Mouse (Mus musculus): ENCODE data around the gene Olfr308. TPM values are rescaled to one million over a fixed set of nuclear protein-coding genes. Genes with fewer than 3 reads are reported as not detected.

The Olfr308 gene
- polyA plus RNA-seq, 1 experiment, result not detected

- Histone ChIP-seq H3K4me3 (ENCODE audit: control insufficient read depth, low read depth, low read length) (no peak within 1 kb of the TSS), H3K27ac (ENCODE audit: control insufficient read depth, insufficient read depth, low read depth, low read length) (no peak within 1 kb of the TSS), H3K4me1 (ENCODE audit: control insufficient read depth, insufficient read depth, low read length) (no peaks in the 10 kb centered on the region), H3K27me3 (ENCODE audit: control insufficient read depth, insufficient read depth, low read length) (no peaks in the 10 kb centered on the region), H3K36me3 (ENCODE audit: control insufficient read depth, insufficient read depth, low read length) (no peaks in the 10 kb centered on the region)
- no peak for TF ChIP-seq POLR2A (IDR thresholded peaks at IDR 0.05; ENCODE audit: control insufficient read depth, low read depth, low read length)
- no peak for TF ChIP-seq CTCF (IDR thresholded peaks at IDR 0.05; ENCODE audit: control insufficient read depth, insufficient read depth, insufficient replicate concordance, low read depth, low read length)
These were observed 11.8 kb downstream of the Olfr308 start, which contains the start of gene Olfr309 for GRCm38 (mm10) chr7:86313608-86314007. Gene Olfr309, minus strand, starts transcription at chr7:86313708.

GRCm38 (mm10) chr7:86277072-86277471 is 48.4 kb downstream of the Olfr308 start, which contains the start of gene Olfr310:
Gene Olfr310, minus strand, starts transcription at chr7:86277172.
- H3K4me3 ChIP-seq (ENCODE audit: control insufficient read depth, low read depth, low read length), result no peak within 1 kb of the TSS
- TF ChIP-seq POLR2A (IDR thresholded peaks at IDR 0.05; ENCODE audit: control insufficient read depth, low read depth, low read length) (no peak), CTCF (IDR thresholded peaks at IDR 0.05; ENCODE audit: control insufficient read depth, insufficient read depth, insufficient replicate concordance, low read depth, low read length) (no peak)
- no peak within 1 kb of the TSS for H3K27ac ChIP-seq (ENCODE audit: control insufficient read depth, insufficient read depth, low read depth, low read length)
- H3K36me3 ChIP-seq (ENCODE audit: control insufficient read depth, insufficient read depth, low read length), result no peaks in the 10 kb centered on the region
- no peaks in the 10 kb centered on the region for H3K27me3 ChIP-seq (ENCODE audit: control insufficient read depth, insufficient read depth, low read length)
- no peaks in the 10 kb centered on the region for H3K4me1 ChIP-seq (ENCODE audit: control insufficient read depth, insufficient read depth, low read length)

Other genes starting within 250 kb of the Olfr308 start
- gene Vmn2r75, start 153.9 kb downstream of the Olfr308 start, polyA plus RNA-seq (2012; rRNA removed), result not detected in 2 replicates
- not detected in 2 replicates for gene Vmn2r76, start 79.3 kb downstream of the Olfr308 start, polyA plus RNA-seq (2012; rRNA removed)
- not detected in 2 replicates for gene Olfr310, start 48.5 kb downstream of the Olfr308 start, polyA plus RNA-seq (2012; rRNA removed)
- 0.12 TPM in 1 of 2 replicates, not detected in the other for gene Olfr309, start 11.9 kb downstream of the Olfr308 start, polyA plus RNA-seq (2012; rRNA removed)
- gene Olfr307, start 12.0 kb upstream of the Olfr308 start, polyA plus RNA-seq (2012; rRNA removed), result 0.07 and 0.21 TPM in 2 replicates
- gene Olfr305, start 41.3 kb upstream of the Olfr308 start, polyA plus RNA-seq (2012; rRNA removed), result 0.25 and 0.30 TPM in 2 replicates
- not detected in 2 replicates for gene Olfr304, start 61.0 kb upstream of the Olfr308 start, polyA plus RNA-seq (2012; rRNA removed)
- gene Olfr303, start 72.2 kb upstream of the Olfr308 start, polyA plus RNA-seq (2012; rRNA removed), result 0.52 and 0.95 TPM in 2 replicates
- gene Olfr301, start 78.2 kb upstream of the Olfr308 start, polyA plus RNA-seq (2012; rRNA removed), result 0.20 and 0.56 TPM in 2 replicates
- not detected in 2 replicates for gene Olfr299, start 134.3 kb upstream of the Olfr308 start, polyA plus RNA-seq (2012; rRNA removed)
- gene Olfr298, start 166.9 kb upstream of the Olfr308 start, polyA plus RNA-seq (2012; rRNA removed), result not detected in 2 replicates
- not detected in 2 replicates for gene Olfr297, start 194.3 kb upstream of the Olfr308 start, polyA plus RNA-seq (2012; rRNA removed)